Mouse (Mus musculus): ENCODE measurements around the gene Sf3a2. TPM values are rescaled to one million over a fixed set of nuclear protein-coding genes. Genes with fewer than 3 reads are reported as not detected.
"Not testable (repeated sequence)": the region's sequence is repeated elsewhere in the genome, so short reads cannot be mapped to it uniquely, and the experiment has no call there.

The Sf3a2 gene
- total RNA-seq, 4 experiments from 2014 or later = 26.0 to 33.2 (median 29.9) TPM

GRCm38 (mm10) chr10:80823316-80823715, 25.3 kb downstream of the Sf3a2 start:
- no peak for DNase-seq (ENCODE audit: low spot score in 2 of 2)

- no peak for DNase-seq (ENCODE audit: low spot score in 2 of 2)
These were observed 26.0 kb downstream of the Sf3a2 start for GRCm38 (mm10) chr10:80823847-80824643.

GRCm38 (mm10) chr10:80824827-80825226, 26.8 kb downstream of the Sf3a2 start:
- DNase-seq (ENCODE audit: low spot score in 2 of 2) = no peak

GRCm38 (mm10) chr10:80826151-80827062, 28.4 kb downstream of the Sf3a2 start, which contains the start of gene Oaz1:
Gene Oaz1 (plus strand): TSS chr10:80826656.
- DNase-seq (ENCODE audit: low spot score in 2 of 2) = peak; percentile 99 to 100

- DNase-seq (ENCODE audit: low spot score in 2 of 2) = no peak
These were observed 29.3 kb downstream of the Sf3a2 start for GRCm38 (mm10) chr10:80827063-80827869.

- no peak for DNase-seq (ENCODE audit: low spot score in 2 of 2)
These were observed 29.9 kb downstream of the Sf3a2 start for GRCm38 (mm10) chr10:80827870-80828420.

- DNase-seq (ENCODE audit: low spot score in 2 of 2) = not testable (repeated sequence)
These were observed 30.6 kb downstream of the Sf3a2 start for GRCm38 (mm10) chr10:80828587-80828986.

- no peak for DNase-seq (ENCODE audit: low spot score in 2 of 2)
These were observed 31.6 kb downstream of the Sf3a2 start for GRCm38 (mm10) chr10:80829359-80830278.

- DNase-seq (ENCODE audit: low spot score in 2 of 2) = peak in 1 of 2 experiments; percentile 40
These were observed 33.1 kb downstream of the Sf3a2 start for GRCm38 (mm10) chr10:80831136-80831535.

- no peak for DNase-seq (ENCODE audit: low spot score in 2 of 2)
These were observed 34.8 kb downstream of the Sf3a2 start for GRCm38 (mm10) chr10:80832818-80833217.

GRCm38 (mm10) chr10:80835617-80836016, 37.6 kb downstream of the Sf3a2 start:
- DNase-seq (ENCODE audit: low spot score in 2 of 2) = no peak

- DNase-seq (ENCODE audit: low spot score in 2 of 2) = peak in 1 of 2 experiments; percentile 48
These were observed 39.0 kb downstream of the Sf3a2 start for GRCm38 (mm10) chr10:80836949-80837379.

GRCm38 (mm10) chr10:80837827-80838226, 39.8 kb downstream of the Sf3a2 start:
- peak; percentile 61 to 77 for DNase-seq (ENCODE audit: low spot score in 2 of 2)

GRCm38 (mm10) chr10:80838346-80838912, 40.4 kb downstream of the Sf3a2 start:
- DNase-seq (ENCODE audit: low spot score in 2 of 2) = no peak

GRCm38 (mm10) chr10:80839848-80840247, 41.9 kb downstream of the Sf3a2 start:
- no peak for DNase-seq (ENCODE audit: low spot score in 2 of 2)

GRCm38 (mm10) chr10:80841685-80842084, 43.7 kb downstream of the Sf3a2 start:
- no peak for DNase-seq (ENCODE audit: low spot score in 2 of 2)

- no peak for DNase-seq (ENCODE audit: low spot score in 2 of 2)
These were observed 44.3 kb downstream of the Sf3a2 start for GRCm38 (mm10) chr10:80842334-80842733.

GRCm38 (mm10) chr10:80843087-80843930, 45.3 kb downstream of the Sf3a2 start:
- no peak for DNase-seq (ENCODE audit: low spot score in 2 of 2)

Data from gastrocnemius, adult 8-10 months (tissue).